Mouse (Mus musculus) hindbrain, embryonic 14.5 days (tissue): ENCODE data around the gene Dpp7. TPM values are rescaled to one million over a fixed set of nuclear protein-coding genes. Genes with fewer than 3 reads are reported as not detected.
A peak's percentile ranks its signal among the peaks of the same experiment; 100 is the strongest.

Experiments used
- ATAC-seq: fragments of 200-750 bp; cut with Nextera tagmentation; 2 replicates; pipeline ENCODE4 v1.8.0; 2017; ENCODE audit warnings: moderate number of reproducible peaks, mild to moderate bottlenecking, moderate TSS enrichment, moderate library complexity; ENCODE audit not compliant: low FRiP score
- DNase-seq: peaks from one replicate; pipeline ENCODE4 v3.0.0-alpha.2; 2015; ENCODE audit warnings: low spot score
- H3K27ac ChIP-seq: fragments of 300-500 bp; sonication (generic); 2 replicates; pipeline ENCODE4 v1.5.1; 2014; ENCODE audit warnings: mild to moderate bottlenecking, moderate library complexity
- H3K27me3 ChIP-seq: fragments of 300-500 bp; sonication (generic); 2 replicates; pipeline ENCODE4 v1.6.1; 2014; ENCODE audit warnings: mild to moderate bottlenecking, low read length, mixed read lengths; ENCODE audit not compliant: control insufficient read depth, insufficient read depth
- H3K36me3 ChIP-seq: fragments of 300-500 bp; sonication (generic); replicated peaks from 2 replicates; pipeline ENCODE4 v1.6.1; 2014; ENCODE audit not compliant: control insufficient read depth, insufficient read depth
- H3K4me1 ChIP-seq: fragments of 300-500 bp; sonication (generic); replicated peaks from 2 replicates; pipeline ENCODE4 v1.6.1; 2014; ENCODE audit warnings: antibody characterized with exemption, low read length, mixed read lengths; ENCODE audit not compliant: control insufficient read depth, insufficient read depth
- H3K4me2 ChIP-seq: fragments of 300-500 bp; sonication (generic); replicated peaks from 2 replicates; pipeline ENCODE4 v1.6.1; 2014; ENCODE audit warnings: mild to moderate bottlenecking, moderate library complexity
- H3K4me3 ChIP-seq: fragments of 300-500 bp; sonication (generic); replicated peaks from 2 replicates; pipeline ENCODE4 v1.5.1; 2014; ENCODE audit warnings: mild to moderate bottlenecking, low read length
- H3K9ac ChIP-seq: fragments of 300-500 bp; sonication (generic); 2 replicates; pipeline ENCODE4 v1.6.1; 2014
- H3K9me3 ChIP-seq: fragments of 300-500 bp; sonication (generic); 2 replicates; pipeline ENCODE4 v1.6.1; 2016; ENCODE audit warnings: low read length; ENCODE audit not compliant: control insufficient read depth
- WGBS: fragments of 180-500 bp; shearing (Covaris S2); extraction: QIAGEN DNeasy Blood & Tissue Kit; methylation state at CpG from one replicate; pipeline ENCODE4 v1.1.7; 2014; 5-methylcytosine and 5-hydroxymethylcytosine counted together
- polyA plus RNA-seq: library from polyadenylated mRNA; unstranded; fragments of >200 nt; fragmentation: Nextera tagmentation; extraction: Ambion mirVana; gene quantifications from 2 replicates; pipeline ENCODE4 v1.2.1, GENCODE M21; 2014

Dpp7 gene
- polyA plus RNA-seq, 1 experiment from 2014 or later: 21.5 TPM

DNA sequence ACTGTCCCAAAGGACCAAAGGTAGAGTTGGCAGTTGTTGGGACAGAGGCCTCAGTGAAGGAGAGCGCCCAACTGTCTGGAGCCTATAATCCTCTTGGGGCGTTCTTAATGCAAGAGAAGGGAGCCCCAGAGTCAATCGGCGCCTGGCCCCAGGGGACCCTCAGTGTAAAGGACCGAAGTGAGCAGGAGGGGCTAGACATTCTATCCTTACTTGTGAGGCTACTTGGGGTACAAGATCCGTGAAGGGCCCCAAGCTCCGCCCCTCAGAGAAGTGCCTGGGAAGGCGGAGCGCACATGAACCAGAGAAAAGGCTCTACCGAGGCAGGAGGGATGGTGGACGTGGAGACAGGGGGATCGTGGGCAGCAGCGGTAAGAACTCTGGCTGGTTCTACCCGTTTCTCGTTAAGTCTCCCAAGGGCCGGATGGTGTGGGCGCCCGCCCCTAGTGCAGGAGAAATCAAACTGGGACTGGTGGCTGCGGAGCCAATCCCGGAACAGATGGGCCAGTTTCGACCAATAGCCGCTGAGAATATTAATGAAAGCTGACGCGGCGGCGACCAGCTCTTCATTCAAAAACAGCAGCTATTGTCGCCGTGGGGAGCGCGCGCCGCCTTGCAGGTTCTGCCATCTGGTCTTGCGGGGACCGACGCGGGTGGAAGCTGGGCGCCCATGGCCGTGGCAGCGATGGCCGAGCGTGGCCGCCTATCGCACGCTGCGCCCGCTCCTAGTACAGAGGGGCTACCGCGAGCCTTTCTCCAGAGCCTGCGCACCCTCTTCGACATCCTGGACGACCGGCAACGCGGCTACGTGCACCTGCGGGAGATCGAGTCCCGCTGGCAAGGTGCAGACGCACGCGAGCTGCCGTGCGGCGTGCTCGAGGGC lies 15.8 kb upstream of the Dpp7 start, which contains the start of gene Sapcd2:
Sapcd2 (plus strand) TSS at position 558 of the 880 bp plus-strand sequence.
- Histone ChIP-seq H3K9ac (peak within 1 kb of the TSS; percentile 70), H3K9me3 (no peaks in the 10 kb centered on the region), H3K27ac (0 out of 2 replicates have a peak within 1 kb of the TSS, but pooled peaks have one; percentile 62), H3K36me3 (no peaks in the 10 kb centered on the region), H3K4me3 (peak within 1 kb of the TSS; percentile 70), H3K27me3 (no peaks in the 10 kb centered on the region; the same call in 1 of the 2 replicates), H3K4me1 (peaks cover 19% of the 10 kb centered on the region), H3K4me2 (peak within 1 kb of the TSS; percentile 99)
- peak; percentile 94 for ATAC-seq
- 1% methylated on average over 65 of the region's 65 CpGs for WGBS
- peak; percentile 80 for DNase-seq

- H3K9me3 ChIP-seq: no peaks in the 10 kb centered on the region
These were observed 13.8 kb upstream of the Dpp7 start for GRCm38 (mm10) chr2:25369996-25370395.

GRCm38 (mm10) chr2:25365091-25365761 lies 9.1 kb upstream of the Dpp7 start, which contains the start of gene Uap1l1:
Gene Uap1l1, minus strand, starts transcription at chr2:25365682.
- DNase-seq (peak; percentile 51), ATAC-seq (peak; percentile 69)
- Histone ChIP-seq H3K4me3 (peak within 1 kb of the TSS; percentile 55), H3K27ac (no peak within 1 kb of the TSS), H3K4me2 (peak within 1 kb of the TSS; percentile 99), H3K9ac (peak within 1 kb of the TSS; percentile 72), H3K4me1 (0 out of 2 replicates have a peak, but pooled peaks cover 11% of the 10 kb centered on the region), H3K36me3 (no peaks in the 10 kb centered on the region), H3K9me3 (no peaks in the 10 kb centered on the region), H3K27me3 (peaks cover 33% of the 10 kb centered on the region)
- WGBS: under 1% methylated on average over 54 of the region's 54 CpGs

More at GRCm38 (mm10) chr2:25369996-25370395, 13.8 kb upstream of the Dpp7 start:
- Histone ChIP-seq H3K4me2 (no peak overlapping the region), H3K36me3 (no peaks in the 10 kb centered on the region), H3K27me3 (peaks cover 17% of the 10 kb centered on the region), H3K4me1 (peaks cover 25% of the 10 kb centered on the region), H3K27ac (no peak overlapping the region), H3K4me3 (no peak overlapping the region), H3K9ac (no peak overlapping the region)
- 87% methylated on average over 3 of the region's 3 CpGs for WGBS
- no peak for ATAC-seq
- no peak for DNase-seq

- 29% methylated on average over 9 of the region's 9 CpGs for WGBS
- Histone ChIP-seq H3K4me2 (peak overlapping the region; percentile 99), H3K9me3 (no peaks in the 10 kb centered on the region), H3K4me1 (0 out of 2 replicates have a peak, but pooled peaks cover 11% of the 10 kb centered on the region), H3K9ac (peak overlapping the region; percentile 72), H3K27ac (no peak overlapping the region), H3K36me3 (no peaks in the 10 kb centered on the region), H3K27me3 (peaks cover 33% of the 10 kb centered on the region), H3K4me3 (peak overlapping the region; percentile 55)
- DNase-seq (no peak), ATAC-seq (no peak)
These were observed 8.6 kb upstream of the Dpp7 start for GRCm38 (mm10) chr2:25364761-25365090.

- H3K27me3 ChIP-seq: peaks cover 33% of the 10 kb centered on the region
- no peaks in the 10 kb centered on the region for H3K36me3 ChIP-seq
- ATAC-seq (no peak), DNase-seq (no peak)
- H3K9ac ChIP-seq: no peak overlapping the region
- H3K9me3 ChIP-seq: no peaks in the 10 kb centered on the region
- H3K4me2 ChIP-seq: peak overlapping the region; percentile 99
- no peak overlapping the region for H3K27ac ChIP-seq
- 92% methylated on average over 4 of the region's 4 CpGs for WGBS
- H3K4me3 ChIP-seq: 0 out of 2 replicates have a peak overlapping the region, but pooled peaks have one; percentile 55
- H3K4me1 ChIP-seq: 0 out of 2 replicates have a peak, but pooled peaks cover 11% of the 10 kb centered on the region
These were observed 8.2 kb upstream of the Dpp7 start for GRCm38 (mm10) chr2:25364313-25364712.

DNA sequence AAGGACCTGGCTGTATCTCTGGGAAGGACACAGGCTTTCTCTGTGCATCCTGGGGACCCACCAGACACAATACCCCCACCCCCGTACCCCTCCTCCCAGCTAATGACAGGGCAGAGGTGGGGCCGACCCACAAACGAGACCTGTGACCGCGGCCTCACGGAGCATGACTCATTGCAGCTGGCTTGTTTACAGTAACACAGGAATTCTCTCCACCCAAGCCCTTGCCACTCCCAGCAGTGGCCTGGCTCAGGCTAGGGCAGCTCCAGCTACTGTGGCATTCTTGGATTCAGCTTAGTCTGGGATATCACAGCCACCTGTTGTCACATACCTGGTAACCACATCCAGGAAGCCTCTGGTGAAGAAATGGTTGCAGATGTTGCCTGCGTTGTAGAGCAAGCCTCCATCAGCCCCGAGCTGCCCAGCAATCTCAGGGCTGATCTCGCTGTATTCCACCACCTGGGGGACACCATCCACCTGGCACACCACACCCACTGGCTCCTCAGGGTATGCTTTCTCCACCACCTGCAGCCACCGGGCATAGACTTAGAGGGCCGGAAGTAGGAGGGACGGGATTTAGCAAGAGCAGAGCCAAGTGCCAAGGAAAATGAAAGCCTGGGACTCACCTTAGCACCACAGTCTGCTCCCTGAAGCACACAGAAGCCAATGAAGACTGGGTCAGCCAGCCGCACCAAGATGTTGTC lies 7.5 kb upstream of the Dpp7 start:
- H3K27ac ChIP-seq: no peak overlapping the region
- H3K36me3 ChIP-seq: no peaks in the 10 kb centered on the region
- no peak for ATAC-seq
- peaks cover 33% of the 10 kb centered on the region for H3K27me3 ChIP-seq
- DNase-seq: no peak
- WGBS: 64% methylated on average over 13 of the region's 13 CpGs
- no peak overlapping the region for H3K4me2 ChIP-seq
- H3K4me3 ChIP-seq: no peak overlapping the region
- H3K4me1 ChIP-seq: 0 out of 2 replicates have a peak, but pooled peaks cover 11% of the 10 kb centered on the region
- no peaks in the 10 kb centered on the region for H3K9me3 ChIP-seq
- H3K9ac ChIP-seq: no peak overlapping the region

GRCm38 (mm10) chr2:25359848-25360247 lies 3.7 kb upstream of the Dpp7 start:
- Histone ChIP-seq H3K4me2 (no peak overlapping the region), H3K4me1 (peaks cover 23% of the 10 kb centered on the region), H3K27ac (no peak overlapping the region), H3K27me3 (peaks cover 14% of the 10 kb centered on the region), H3K9ac (no peak overlapping the region), H3K9me3 (no peaks in the 10 kb centered on the region), H3K36me3 (no peaks in the 10 kb centered on the region), H3K4me3 (no peak overlapping the region)
- ATAC-seq: no peak
- no peak for DNase-seq
- WGBS: 87% methylated on average over 4 of the region's 4 CpGs

GRCm38 (mm10) chr2:25355419-25356066 lies 616 bp downstream of the Dpp7 start:
- H3K4me2 ChIP-seq: peak overlapping the region; percentile 95
- 0 out of 2 replicates have a peak, but pooled peaks have one; percentile 18 for ATAC-seq
- no peak for DNase-seq

More at GRCm38 (mm10) chr2:25355419-25356066, 616 bp downstream of the Dpp7 start:
- H3K36me3 ChIP-seq: peaks cover 38% of the 10 kb centered on the region
- no peaks in the 10 kb centered on the region for H3K9me3 ChIP-seq
- H3K27ac ChIP-seq: no peak overlapping the region
- H3K4me3 ChIP-seq: peak overlapping the region; percentile 55
- 42% methylated on average over 18 of the region's 18 CpGs for WGBS
- H3K9ac ChIP-seq: peak overlapping the region; percentile 76
- H3K27me3 ChIP-seq: no peaks in the 10 kb centered on the region
- H3K4me1 ChIP-seq: peaks cover 20% of the 10 kb centered on the region
